Mouse (Mus musculus) testis, adult 2 months (tissue): Measurements from ENCODE around the gene Gm20538.

ENCODE experiments used
- CTCF ChIP-seq: fragments of 200-500 bp; IDR thresholded peaks from 2 replicates; pipeline ENCODE4 v1.5.1; 2012; ENCODE audit warnings: low read depth, mild to moderate bottlenecking, inconsistent platforms, low read length, moderate library complexity; ENCODE audit not compliant: control insufficient read depth, insufficient read depth, insufficient replicate concordance
- POLR2A ChIP-seq: fragments of 200-500 bp; IDR thresholded peaks from 2 replicates; pipeline ENCODE4 v1.6.1; 2012; ENCODE audit warnings: low read depth, mild to moderate bottlenecking, inconsistent platforms, low read length, moderate library complexity; ENCODE audit not compliant: control insufficient read depth

DNA sequence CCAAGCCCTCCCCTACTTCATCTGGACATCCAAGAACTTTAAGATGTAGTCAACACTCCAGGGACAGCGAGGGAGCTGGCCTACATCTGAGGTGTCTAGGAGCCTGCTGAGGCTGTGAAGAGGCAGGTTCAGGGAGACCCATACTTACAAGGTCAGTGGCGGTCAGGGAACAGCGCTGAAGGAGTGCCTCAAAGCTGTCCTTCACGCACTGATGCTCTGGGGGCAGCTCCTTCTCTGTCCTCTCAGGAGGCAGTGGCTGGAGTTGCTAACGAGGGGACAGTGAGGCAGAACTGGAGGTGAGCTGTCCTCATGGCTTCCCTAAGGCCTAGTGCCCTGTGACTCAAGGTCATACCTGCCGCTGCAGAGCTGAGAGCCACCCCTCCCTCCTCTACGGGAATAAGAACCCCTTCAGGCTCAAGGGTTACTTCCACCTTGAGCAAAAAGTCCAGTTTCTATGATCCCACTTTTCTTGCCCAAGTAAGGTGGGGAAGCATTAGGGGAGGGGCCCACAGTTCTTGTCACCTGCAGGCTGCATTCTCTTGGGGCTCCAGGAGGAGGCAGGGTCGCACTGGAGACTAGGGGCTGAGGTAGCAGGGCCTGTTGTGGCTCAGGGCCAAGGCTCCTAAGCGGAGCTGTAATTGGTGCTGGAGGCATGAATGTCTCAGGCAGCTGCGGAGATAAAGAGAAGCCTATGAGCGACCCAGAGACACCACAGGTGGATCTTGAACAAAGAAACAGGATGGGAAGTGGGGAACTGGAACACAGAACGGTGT is 34.4 kb downstream of the Gm20538 start:
- TF ChIP-seq CTCF (no peak), POLR2A (no peak)
